Mouse (Mus musculus) bone marrow, adult 2 months (tissue): Measurements from ENCODE around the gene Mlxip.

ENCODE experiments used
- CTCF ChIP-seq: fragments of 200-500 bp; IDR thresholded peaks from 2 replicates; pipeline ENCODE4 v1.5.1; 2011; ENCODE audit warnings: low read length, control low read depth; ENCODE audit not compliant: control insufficient read depth, insufficient read depth
- POLR2A ChIP-seq: fragments of 200-500 bp; IDR thresholded peaks from 2 replicates; pipeline ENCODE4 v1.6.1; 2011; ENCODE audit warnings: low read depth, mild to moderate bottlenecking, control low read depth, low read length, borderline replicate concordance; ENCODE audit not compliant: control insufficient read depth

DNA sequence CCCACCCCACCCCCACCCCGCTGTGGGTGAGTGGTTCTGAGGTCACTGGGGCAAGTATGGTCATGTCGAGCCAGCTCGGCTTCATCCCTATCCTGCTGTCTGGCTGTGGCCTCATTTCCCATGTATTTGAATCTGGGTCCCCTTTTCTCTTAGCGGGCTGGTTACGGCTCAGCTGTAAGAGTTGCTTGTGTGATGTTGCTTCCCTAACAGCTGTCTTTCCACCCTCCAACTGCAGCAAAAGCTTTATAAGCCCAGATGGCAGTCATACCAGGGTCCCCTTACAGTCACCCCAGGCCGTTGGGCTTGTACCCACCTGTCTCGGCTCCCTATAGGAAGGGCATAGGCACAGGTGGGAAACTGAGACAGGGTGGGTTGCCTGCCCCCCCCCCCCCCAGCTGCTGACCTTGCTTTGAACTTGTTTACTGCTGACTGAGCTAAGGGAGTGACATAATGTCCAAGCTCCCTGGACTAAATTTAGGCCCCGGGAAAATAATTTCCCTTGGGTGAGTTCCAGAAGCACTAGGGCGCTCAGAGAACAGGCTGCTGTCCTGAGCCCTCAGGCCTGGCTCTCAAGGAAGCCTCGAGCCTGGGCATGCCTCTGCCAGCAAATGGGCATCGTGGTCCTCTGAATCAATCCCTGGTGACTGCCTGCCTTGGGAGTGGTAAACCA is 30.2 kb upstream of the Mlxip start:
- TF ChIP-seq CTCF (no peak), POLR2A (no peak)
